Mouse (Mus musculus): ENCODE results near the gene Foxj2. TPM values are rescaled to one million over a fixed set of nuclear protein-coding genes. Genes with fewer than 3 reads are reported as not detected.

The Foxj2 gene
- polyA plus RNA-seq, 1 experiment from 2014 or later = 5.2 TPM

- Histone ChIP-seq H3K4me1 (peaks cover 30% of the 10 kb centered on the region), H3K9me3 (no peaks in the 10 kb centered on the region), H3K36me3 (no peaks in the 10 kb centered on the region), H3K9ac (peak overlapping the region; percentile 96), H3K27ac (peak overlapping the region; percentile 81), H3K4me2 (peak overlapping the region; percentile 87), H3K4me3 (replicated peaks) (peak overlapping the region; percentile 93), H3K27me3 (replicated peaks) (no peaks in the 10 kb centered on the region)
- under 1% methylated on average over 36 of the region's 38 CpGs for WGBS
- peak; percentile 62 for ATAC-seq (ENCODE audit: insufficient read depth, low FRiP score, low read depth)
Observed at GRCm38 (mm10) chr6:122820071-122820798, 521 bp downstream of the Foxj2 start.

- Histone ChIP-seq H3K4me2 (peak overlapping the region; percentile 87), H3K27me3 (replicated peaks) (no peaks in the 10 kb centered on the region), H3K36me3 (no peaks in the 10 kb centered on the region), H3K27ac (no peak overlapping the region), H3K9me3 (no peaks in the 10 kb centered on the region), H3K9ac (peak overlapping the region; percentile 96), H3K4me3 (replicated peaks) (peak overlapping the region; percentile 93), H3K4me1 (peaks cover 37% of the 10 kb centered on the region)
- WGBS = 32% methylated on average over 15 of the region's 15 CpGs
- no peak for ATAC-seq (ENCODE audit: insufficient read depth, low FRiP score, low read depth)
Observed at GRCm38 (mm10) chr6:122820799-122821650, 1.3 kb downstream of the Foxj2 start.

GRCm38 (mm10) chr6:122821822-122822221 is 2.1 kb downstream of the Foxj2 start:
- no peak overlapping the region for H3K9ac ChIP-seq

DNA sequence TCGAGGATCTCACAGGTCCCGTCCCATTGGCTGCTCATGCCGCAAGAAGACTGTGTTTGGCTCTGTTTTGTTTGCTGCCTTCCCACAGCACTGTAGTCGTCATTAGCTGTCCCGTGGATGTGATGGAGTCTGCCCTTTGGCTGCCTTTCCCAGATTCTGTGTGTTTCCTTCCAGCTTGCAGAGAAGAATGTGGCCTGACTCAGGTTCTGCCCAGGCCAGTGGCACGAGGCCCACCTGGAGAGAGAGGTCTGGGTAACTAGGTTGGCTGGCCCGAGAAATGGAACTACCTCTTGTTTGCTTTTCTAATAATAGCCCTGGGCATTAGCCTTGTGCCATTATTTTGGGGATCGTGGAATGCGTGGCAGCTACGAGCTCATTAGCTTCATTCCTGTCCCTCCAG is 4.4 kb downstream of the Foxj2 start:
- Histone ChIP-seq H3K27me3 (replicated peaks) (no peaks in the 10 kb centered on the region), H3K27ac (peak overlapping the region; percentile 8; the same call in 1 of the 2 replicates), H3K4me2 (no peak overlapping the region), H3K4me3 (replicated peaks) (no peak overlapping the region), H3K9me3 (no peaks in the 10 kb centered on the region), H3K4me1 (peaks cover 41% of the 10 kb centered on the region), H3K9ac (no peak overlapping the region), H3K36me3 (0 out of 2 replicates have a peak, but pooled peaks cover 4% of the 10 kb centered on the region)
- 64% methylated on average over 10 of the region's 10 CpGs for WGBS
- ATAC-seq (ENCODE audit: insufficient read depth, low FRiP score, low read depth) = no peak

More at GRCm38 (mm10) chr6:122821822-122822221, 2.1 kb downstream of the Foxj2 start:
- Histone ChIP-seq H3K4me2 (peak overlapping the region; percentile 87; the same call in 1 of the 2 replicates), H3K27me3 (replicated peaks) (no peaks in the 10 kb centered on the region), H3K9me3 (no peaks in the 10 kb centered on the region), H3K27ac (no peak overlapping the region), H3K36me3 (no peaks in the 10 kb centered on the region), H3K4me3 (replicated peaks) (peak overlapping the region; percentile 93; the same call in 1 of the 2 replicates), H3K4me1 (peaks cover 41% of the 10 kb centered on the region)
- ATAC-seq (ENCODE audit: insufficient read depth, low FRiP score, low read depth) = no peak
- 75% methylated on average over 9 of the region's 9 CpGs for whole genome bisulfite sequencing

DNA sequence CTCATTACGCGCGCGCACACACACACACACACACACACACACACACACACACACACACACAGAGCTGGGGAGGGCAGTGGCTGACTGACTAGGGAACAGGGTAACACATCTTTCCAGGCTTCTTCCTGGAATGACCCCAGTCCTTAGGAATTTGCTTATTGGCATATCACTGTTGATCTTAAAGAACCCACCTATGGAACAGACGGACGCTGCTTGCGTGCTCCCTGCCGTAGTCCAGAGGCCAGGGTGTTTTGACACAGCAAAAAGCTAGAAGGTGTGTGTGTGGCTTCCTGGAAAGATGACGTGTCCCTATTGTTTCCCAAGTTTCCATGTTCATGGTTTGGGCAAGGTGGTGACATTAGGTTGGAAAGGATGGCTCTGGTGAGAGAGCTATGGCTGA is 5.5 kb downstream of the Foxj2 start:
- 84% methylated on average over 9 of the region's 9 CpGs for WGBS
- Histone ChIP-seq H3K9me3 (no peaks in the 10 kb centered on the region), H3K4me3 (replicated peaks) (no peak overlapping the region), H3K27ac (0 out of 2 replicates have a peak overlapping the region, but pooled peaks have one; percentile 28), H3K36me3 (peaks cover 9% of the 10 kb centered on the region; the same call in 1 of the 2 replicates), H3K27me3 (replicated peaks) (no peaks in the 10 kb centered on the region), H3K4me2 (no peak overlapping the region), H3K9ac (no peak overlapping the region), H3K4me1 (peaks cover 41% of the 10 kb centered on the region)
- no peak for ATAC-seq (ENCODE audit: insufficient read depth, low FRiP score, low read depth)

DNA sequence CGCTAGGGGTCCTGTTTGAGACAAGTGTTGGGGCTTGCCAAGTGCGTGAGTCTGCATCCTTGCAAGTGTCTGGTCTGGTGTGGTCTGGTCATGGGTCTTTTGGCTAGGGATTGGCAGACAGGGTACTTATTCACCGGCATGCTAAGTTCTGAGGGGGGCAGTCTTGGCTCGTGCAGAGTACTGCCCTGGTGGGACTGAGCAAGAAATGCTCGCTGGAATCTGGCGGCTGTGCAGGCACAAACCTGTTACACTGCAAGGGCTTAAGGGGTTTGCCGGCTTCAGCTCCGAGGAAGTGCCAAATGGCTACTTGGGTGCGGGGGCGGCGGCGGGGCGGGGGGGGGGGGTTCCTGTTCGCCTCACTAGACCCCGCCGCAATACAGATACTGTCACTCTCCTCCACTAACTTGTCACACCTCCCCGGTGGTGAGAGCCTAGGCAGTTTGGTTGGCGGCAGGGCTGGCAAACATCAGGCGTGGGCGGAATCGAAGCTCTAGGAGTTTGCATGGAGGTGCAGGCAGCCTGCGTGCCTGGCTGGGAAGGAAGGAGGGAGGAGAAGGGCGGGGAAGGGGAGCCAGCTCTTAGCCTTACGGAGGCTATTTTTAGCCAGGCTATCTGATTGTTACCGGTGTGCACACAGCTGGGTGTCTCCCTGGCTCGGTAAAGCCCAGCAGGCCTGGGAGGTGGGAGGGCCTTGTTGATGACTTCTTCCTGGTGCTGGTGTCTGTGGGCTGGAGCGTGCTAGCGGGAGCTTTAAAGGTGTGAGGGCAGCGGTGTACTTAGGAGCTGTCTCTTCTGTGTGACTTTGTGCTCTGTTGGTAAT is 6.4 kb downstream of the Foxj2 start:
- peaks cover 34% of the 10 kb centered on the region for H3K4me1 ChIP-seq
- 2% methylated on average over 28 of the region's 29 CpGs for WGBS
- H3K36me3 ChIP-seq = peaks cover 9% of the 10 kb centered on the region; the same call in 1 of the 2 replicates
- no peak overlapping the region; the same call in 1 of the 2 replicates for H3K9ac ChIP-seq
- no peaks in the 10 kb centered on the region for H3K27me3 ChIP-seq (replicated peaks)
- peak; percentile 92 for ATAC-seq (ENCODE audit: insufficient read depth, low FRiP score, low read depth)
- peak overlapping the region; percentile 85 for H3K27ac ChIP-seq
- H3K4me2 ChIP-seq = peak overlapping the region; percentile 79
- no peaks in the 10 kb centered on the region for H3K9me3 ChIP-seq
- peak overlapping the region; percentile 41 for H3K4me3 ChIP-seq (replicated peaks)

GRCm38 (mm10) chr6:122828086-122828485 is 8.4 kb downstream of the Foxj2 start:
- H3K27me3 ChIP-seq (replicated peaks) = no peaks in the 10 kb centered on the region
- H3K27ac ChIP-seq = no peak overlapping the region
- no peak overlapping the region for H3K4me3 ChIP-seq (replicated peaks)
- no peak for ATAC-seq (ENCODE audit: insufficient read depth, low FRiP score, low read depth)
- peaks cover 26% of the 10 kb centered on the region for H3K4me1 ChIP-seq
- no peaks in the 10 kb centered on the region for H3K9me3 ChIP-seq
- peaks cover 9% of the 10 kb centered on the region; the same call in 1 of the 2 replicates for H3K36me3 ChIP-seq
- H3K9ac ChIP-seq = no peak overlapping the region
- WGBS = 46% methylated on average over 13 of the region's 13 CpGs
- no peak overlapping the region for H3K4me2 ChIP-seq

- no peak overlapping the region for H3K9ac ChIP-seq
- no peaks in the 10 kb centered on the region for H3K9me3 ChIP-seq
- H3K27me3 ChIP-seq (replicated peaks) = no peaks in the 10 kb centered on the region
- H3K27ac ChIP-seq = no peak overlapping the region
- no peak for ATAC-seq (ENCODE audit: insufficient read depth, low FRiP score, low read depth)
- no peaks in the 10 kb centered on the region for H3K4me1 ChIP-seq
- 79% methylated on average over 7 of the region's 7 CpGs for WGBS
- no peak overlapping the region for H3K4me2 ChIP-seq
- H3K36me3 ChIP-seq = peaks cover 45% of the 10 kb centered on the region
- H3K4me3 ChIP-seq (replicated peaks) = no peak overlapping the region
Observed at GRCm38 (mm10) chr6:122832880-122833279, 13.2 kb downstream of the Foxj2 start.

- no peaks in the 10 kb centered on the region for H3K9me3 ChIP-seq
- 66% methylated on average over 4 of the region's 4 CpGs for WGBS
- no peak overlapping the region for H3K4me3 ChIP-seq (replicated peaks)
- H3K9ac ChIP-seq = no peak overlapping the region
- H3K4me1 ChIP-seq = no peaks in the 10 kb centered on the region
- no peaks in the 10 kb centered on the region for H3K27me3 ChIP-seq (replicated peaks)
- H3K36me3 ChIP-seq = peaks cover 44% of the 10 kb centered on the region
- no peak overlapping the region for H3K27ac ChIP-seq
- no peak for ATAC-seq (ENCODE audit: insufficient read depth, low FRiP score, low read depth)
- H3K4me2 ChIP-seq = no peak overlapping the region
Observed at GRCm38 (mm10) chr6:122834365-122834764, 14.7 kb downstream of the Foxj2 start.

GRCm38 (mm10) chr6:122836974-122837373 is 17.3 kb downstream of the Foxj2 start:
- no peak overlapping the region for H3K4me3 ChIP-seq (replicated peaks)
- H3K27ac ChIP-seq = no peak overlapping the region
- no peak overlapping the region for H3K4me2 ChIP-seq
- H3K36me3 ChIP-seq = peaks cover 50% of the 10 kb centered on the region
- H3K9me3 ChIP-seq = no peaks in the 10 kb centered on the region
- H3K9ac ChIP-seq = no peak overlapping the region
- H3K27me3 ChIP-seq (replicated peaks) = no peaks in the 10 kb centered on the region
- ATAC-seq (ENCODE audit: insufficient read depth, low FRiP score, low read depth) = no peak
- WGBS = 91% methylated on average over 3 of the region's 3 CpGs
- H3K4me1 ChIP-seq = no peaks in the 10 kb centered on the region

GRCm38 (mm10) chr6:122837539-122837938 is 17.8 kb downstream of the Foxj2 start:
- 90% methylated on average over 5 of the region's 5 CpGs for WGBS
- H3K4me2 ChIP-seq = no peak overlapping the region
- no peaks in the 10 kb centered on the region for H3K4me1 ChIP-seq
- no peak overlapping the region for H3K4me3 ChIP-seq (replicated peaks)
- H3K9me3 ChIP-seq = no peaks in the 10 kb centered on the region
- no peak for ATAC-seq (ENCODE audit: insufficient read depth, low FRiP score, low read depth)
- no peaks in the 10 kb centered on the region for H3K27me3 ChIP-seq (replicated peaks)
- H3K27ac ChIP-seq = no peak overlapping the region
- H3K9ac ChIP-seq = no peak overlapping the region
- H3K36me3 ChIP-seq = peaks cover 50% of the 10 kb centered on the region
